Mouse (Mus musculus) neural tube, embryonic 12.5 days (tissue): ENCODE measurements around the gene Ppp6r2. TPM values are rescaled to one million over a fixed set of nuclear protein-coding genes. Genes with fewer than 3 reads are reported as not detected.
A peak's percentile ranks its signal among the peaks of the same experiment; 100 is the strongest.

Source experiments
- ATAC-seq: fragments of 200-750 bp; cut with Nextera tagmentation; 2 replicates; pipeline ENCODE4 v1.8.0; 2017; ENCODE audit warnings: low read depth, mild to moderate bottlenecking, moderate TSS enrichment, moderate library complexity; ENCODE audit not compliant: low FRiP score
- H3K27ac ChIP-seq: fragments of 300-500 bp; sonication (generic); 2 replicates; pipeline ENCODE4 v1.5.1; 2016
- H3K27me3 ChIP-seq: fragments of 300-500 bp; sonication (generic); replicated peaks from 2 replicates; pipeline ENCODE4 v1.6.1; 2016; ENCODE audit warnings: mild to moderate bottlenecking
- H3K36me3 ChIP-seq: fragments of 300-500 bp; sonication (generic); 2 replicates; pipeline ENCODE4 v1.6.1; 2016; ENCODE audit warnings: mild to moderate bottlenecking
- H3K4me1 ChIP-seq: fragments of 300-500 bp; sonication (generic); 2 replicates; pipeline ENCODE4 v1.6.1; 2016
- H3K4me2 ChIP-seq: fragments of 300-500 bp; sonication (generic); replicated peaks from 2 replicates; pipeline ENCODE4 v1.6.1; 2016; ENCODE audit warnings: mild to moderate bottlenecking
- H3K4me3 ChIP-seq: fragments of 300-500 bp; sonication (generic); 2 replicates; pipeline ENCODE4 v1.5.1; 2016
- H3K9ac ChIP-seq: fragments of 300-500 bp; sonication (generic); 2 replicates; pipeline ENCODE4 v1.6.1; 2016; ENCODE audit warnings: mild to moderate bottlenecking
- H3K9me3 ChIP-seq: fragments of 300-500 bp; sonication (generic); 2 replicates; pipeline ENCODE4 v1.6.1; 2016; ENCODE audit warnings: mild to moderate bottlenecking
- WGBS: fragments of 180-500 bp; shearing (Covaris S2); methylation state at CpG from one replicate; pipeline ENCODE4 v1.1.7; 2016; 5-methylcytosine and 5-hydroxymethylcytosine counted together
- polyA plus RNA-seq: library from polyadenylated mRNA; unstranded; fragments of >200 nt; fragmentation: Nextera tagmentation; extraction: Ambion mirVana; gene quantifications from 2 replicates; pipeline ENCODE4 v1.2.1, GENCODE M21; 2016

Gene Ppp6r2
- 56.9 and 69.7 TPM in 2 replicates for polyA plus RNA-seq

DNA sequence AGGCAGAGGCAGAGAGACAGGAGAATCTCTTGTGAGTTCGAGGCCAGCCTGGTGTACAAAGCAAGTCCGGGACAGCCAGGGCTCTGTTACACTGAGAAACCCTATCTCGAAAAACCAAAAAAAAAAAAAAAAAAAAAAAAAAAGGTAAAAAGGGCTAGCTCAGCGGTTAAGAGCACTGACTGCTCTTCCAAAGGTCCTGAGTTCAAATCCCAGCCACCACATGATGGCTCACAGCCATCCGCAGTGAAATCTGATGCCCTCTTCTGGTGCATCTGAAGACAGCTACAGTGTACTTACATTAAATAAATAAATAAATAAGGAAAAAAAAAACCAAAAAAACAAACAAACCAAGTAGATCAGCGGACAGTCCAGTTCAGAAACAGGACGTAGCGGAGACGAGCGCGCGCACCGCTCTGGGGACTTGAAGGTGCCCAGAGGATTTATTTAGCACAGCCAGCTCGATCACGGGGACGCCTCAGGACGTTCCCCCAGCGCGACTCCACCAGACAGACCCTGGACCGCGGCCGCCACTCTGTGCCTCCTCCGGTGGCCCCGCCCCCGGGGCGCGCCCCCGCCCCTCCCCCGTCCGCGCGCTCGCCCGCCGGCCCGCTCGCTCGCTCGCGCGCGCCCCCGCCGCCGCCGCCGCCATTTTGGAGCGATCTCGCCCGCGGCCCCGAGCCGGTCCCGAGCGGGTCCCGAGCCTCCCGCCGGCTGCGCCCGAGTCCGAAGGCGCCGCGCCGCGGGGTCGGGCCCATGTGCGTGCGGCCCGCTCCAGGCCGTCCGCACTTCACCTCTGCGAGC, at the start of gene Ppp6r2:
Gene Ppp6r2 (plus strand): TSS at position 639 of the 801 bp plus-strand sequence.
- H3K4me3 ChIP-seq = peak within 1 kb of the TSS; percentile 90
- H3K36me3 ChIP-seq = peaks cover 8% of the 10 kb centered on the region
- peak within 1 kb of the TSS; percentile 75 for H3K4me2 ChIP-seq
- H3K4me1 ChIP-seq = peaks cover 23% of the 10 kb centered on the region
- H3K9ac ChIP-seq = peak within 1 kb of the TSS; percentile 97
- peak; percentile 86 for ATAC-seq
- 3% methylated on average over 61 of the region's 73 CpGs for WGBS
- peak within 1 kb of the TSS; percentile 81 for H3K27ac ChIP-seq
- no peaks in the 10 kb centered on the region for H3K27me3 ChIP-seq
- H3K9me3 ChIP-seq = no peaks in the 10 kb centered on the region

DNA sequence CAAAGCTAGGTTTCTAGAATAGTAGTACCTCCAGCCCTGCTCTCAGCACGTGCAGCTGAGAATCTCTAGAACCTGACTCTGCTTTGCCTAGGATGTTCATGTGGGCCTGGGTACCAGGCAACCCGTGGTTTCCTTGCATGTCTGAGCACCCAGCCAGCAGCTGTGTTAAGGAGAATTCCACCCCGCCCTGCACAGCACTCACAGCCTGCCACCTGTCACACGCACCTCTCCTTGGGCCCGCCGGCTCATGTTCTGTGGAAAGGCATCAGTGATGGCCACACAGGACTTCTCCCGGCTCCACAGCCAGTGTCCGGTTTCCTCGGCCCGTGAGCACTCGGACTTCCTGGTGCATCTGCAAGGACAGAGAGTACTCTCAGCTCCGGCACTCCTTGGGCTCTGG, 45.9 kb upstream of the Ppp6r2 start:
- no peak overlapping the region for H3K27ac ChIP-seq
- no peak overlapping the region for H3K4me3 ChIP-seq
- no peak for ATAC-seq
- no peak overlapping the region for H3K9ac ChIP-seq
- no peaks in the 10 kb centered on the region for H3K27me3 ChIP-seq
- H3K4me1 ChIP-seq = peaks cover 18% of the 10 kb centered on the region
- 94% methylated on average over 12 of the region's 12 CpGs for WGBS
- no peaks in the 10 kb centered on the region for H3K9me3 ChIP-seq
- H3K36me3 ChIP-seq = peaks cover 91% of the 10 kb centered on the region
- no peak overlapping the region for H3K4me2 ChIP-seq

- Histone ChIP-seq H3K27ac (no peak overlapping the region), H3K4me1 (peaks cover 48% of the 10 kb centered on the region), H3K4me3 (no peak overlapping the region), H3K9ac (0 out of 2 replicates have a peak overlapping the region, but pooled peaks have one; percentile 21), H3K9me3 (no peaks in the 10 kb centered on the region), H3K36me3 (peaks cover 59% of the 10 kb centered on the region), H3K27me3 (no peaks in the 10 kb centered on the region), H3K4me2 (peak overlapping the region; percentile 37)
- no peak for ATAC-seq
- 65% methylated on average over 10 of the region's 10 CpGs for WGBS
Measured at GRCm38 (mm10) chr15:89168922-89169321, 42.4 kb upstream of the Ppp6r2 start.

- H3K36me3 ChIP-seq = peaks cover 54% of the 10 kb centered on the region
- 0 out of 2 replicates have a peak overlapping the region, but pooled peaks have one; percentile 21 for H3K9ac ChIP-seq
- H3K4me3 ChIP-seq = no peak overlapping the region
- ATAC-seq = peak; percentile 49
- 2% methylated on average over 10 of the region's 10 CpGs for WGBS
- no peak overlapping the region for H3K27ac ChIP-seq
- peak overlapping the region; percentile 37 for H3K4me2 ChIP-seq
- H3K4me1 ChIP-seq = peaks cover 53% of the 10 kb centered on the region
- no peaks in the 10 kb centered on the region for H3K9me3 ChIP-seq
- H3K27me3 ChIP-seq = no peaks in the 10 kb centered on the region
Measured at GRCm38 (mm10) chr15:89169431-89169830, 41.9 kb upstream of the Ppp6r2 start.

DNA sequence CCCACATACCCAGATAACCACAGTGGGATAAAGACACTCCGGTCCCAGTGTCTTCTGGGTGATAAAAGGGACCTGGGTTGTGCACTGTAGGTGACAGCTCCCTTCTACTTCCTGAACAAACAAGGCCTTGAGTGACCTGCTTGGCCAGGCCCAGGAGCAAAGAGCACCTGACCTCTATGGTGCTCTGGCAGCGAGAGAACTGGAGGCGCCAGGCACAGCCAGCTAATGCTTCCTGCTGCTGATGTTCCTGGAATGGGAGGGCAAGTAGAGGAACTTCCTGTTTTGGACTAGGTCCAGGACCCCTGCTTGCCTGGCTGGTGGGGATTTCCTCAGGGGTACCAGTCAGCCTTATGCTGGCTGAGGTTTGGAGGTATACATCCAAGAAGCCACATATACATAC, 41.3 kb upstream of the Ppp6r2 start:
- Histone ChIP-seq H3K36me3 (peaks cover 47% of the 10 kb centered on the region), H3K27ac (no peak overlapping the region), H3K9ac (no peak overlapping the region), H3K4me1 (peaks cover 60% of the 10 kb centered on the region), H3K4me2 (peak overlapping the region; percentile 37), H3K4me3 (no peak overlapping the region), H3K9me3 (no peaks in the 10 kb centered on the region), H3K27me3 (0 out of 2 replicates have a peak, but pooled peaks cover 6% of the 10 kb centered on the region)
- WGBS = 76% methylated on average over 3 of the region's 3 CpGs
- ATAC-seq = no peak

GRCm38 (mm10) chr15:89171526-89172051, 39.8 kb upstream of the Ppp6r2 start:
- no peaks in the 10 kb centered on the region for H3K9me3 ChIP-seq
- no peak overlapping the region; the same call in 1 of the 2 replicates for H3K4me2 ChIP-seq
- no peak overlapping the region for H3K27ac ChIP-seq
- H3K4me1 ChIP-seq = peaks cover 69% of the 10 kb centered on the region
- H3K9ac ChIP-seq = no peak overlapping the region
- peaks cover 32% of the 10 kb centered on the region for H3K36me3 ChIP-seq
- WGBS = 89% methylated on average over 5 of the region's 5 CpGs
- ATAC-seq = no peak
- no peak overlapping the region for H3K4me3 ChIP-seq
- 0 out of 2 replicates have a peak, but pooled peaks cover 6% of the 10 kb centered on the region for H3K27me3 ChIP-seq

GRCm38 (mm10) chr15:89172276-89172935, 38.9 kb upstream of the Ppp6r2 start:
- H3K9me3 ChIP-seq = no peaks in the 10 kb centered on the region
- H3K4me3 ChIP-seq = peak overlapping the region; percentile 49
- peak overlapping the region; percentile 82 for H3K9ac ChIP-seq
- peak overlapping the region; percentile 99 for H3K4me2 ChIP-seq
- peak overlapping the region; percentile 43; the same call in 1 of the 2 replicates for H3K27ac ChIP-seq
- peaks cover 24% of the 10 kb centered on the region for H3K36me3 ChIP-seq
- 0 out of 2 replicates have a peak, but pooled peaks cover 6% of the 10 kb centered on the region for H3K27me3 ChIP-seq
- ATAC-seq = no peak
- peaks cover 77% of the 10 kb centered on the region for H3K4me1 ChIP-seq
- WGBS = 34% methylated on average over 17 of the region's 17 CpGs

DNA sequence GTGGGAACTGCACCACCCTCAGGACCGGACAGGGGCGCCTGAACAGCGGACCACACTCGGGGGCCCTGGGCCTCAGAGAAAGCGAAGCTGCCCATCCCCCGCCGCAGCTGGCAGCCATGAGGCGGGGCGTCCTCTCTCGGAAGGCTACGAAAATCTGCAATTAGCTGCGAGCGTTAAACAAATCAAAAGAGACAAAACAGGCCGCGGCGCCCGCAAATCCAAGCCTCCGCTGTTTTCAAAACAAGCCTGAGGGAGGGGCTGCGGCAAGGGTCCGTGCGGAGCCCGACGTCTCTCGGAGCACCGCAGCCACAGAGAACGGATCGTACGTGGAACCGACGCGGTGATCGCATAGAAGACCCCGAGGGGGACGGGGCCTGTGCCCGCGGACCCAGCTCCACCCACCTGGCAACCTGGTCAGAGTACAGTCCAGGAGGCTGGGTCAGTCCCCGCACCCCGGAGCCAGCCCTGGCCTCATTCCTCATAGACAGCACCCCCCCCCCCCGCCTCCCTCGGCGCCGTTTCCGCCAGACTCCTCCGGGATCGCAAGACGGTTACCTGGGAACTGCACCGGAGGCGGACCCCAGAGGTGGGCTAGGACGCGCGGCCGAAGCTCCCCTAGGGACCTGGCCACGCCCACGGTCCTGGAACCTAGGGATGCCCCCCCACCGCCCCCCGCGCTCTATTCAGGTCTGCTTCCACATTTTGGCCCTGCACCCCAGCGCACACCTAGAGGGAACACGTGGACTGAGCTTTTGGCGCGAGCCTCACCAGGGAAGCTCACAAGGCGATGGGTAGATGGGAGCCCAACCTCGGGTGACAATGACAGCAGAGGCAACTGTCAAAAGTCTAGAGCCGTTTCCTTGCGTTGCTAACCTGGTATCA, 38.1 kb upstream of the Ppp6r2 start:
- Histone ChIP-seq H3K27me3 (0 out of 2 replicates have a peak, but pooled peaks cover 6% of the 10 kb centered on the region), H3K4me2 (peak overlapping the region; percentile 99), H3K27ac (peak overlapping the region; percentile 43; the same call in 1 of the 2 replicates), H3K4me3 (peak overlapping the region; percentile 49), H3K36me3 (peaks cover 16% of the 10 kb centered on the region), H3K9me3 (no peaks in the 10 kb centered on the region), H3K4me1 (peaks cover 85% of the 10 kb centered on the region), H3K9ac (peak overlapping the region; percentile 82)
- ATAC-seq = peak; percentile 51
- under 1% methylated on average over 65 of the region's 65 CpGs for WGBS

GRCm38 (mm10) chr15:89173906-89174214, 37.5 kb upstream of the Ppp6r2 start:
- Histone ChIP-seq H3K9me3 (no peaks in the 10 kb centered on the region), H3K4me1 (peaks cover 90% of the 10 kb centered on the region), H3K27me3 (0 out of 2 replicates have a peak, but pooled peaks cover 6% of the 10 kb centered on the region), H3K4me2 (peak overlapping the region; percentile 99), H3K27ac (no peak overlapping the region), H3K4me3 (peak overlapping the region; percentile 49), H3K9ac (peak overlapping the region; percentile 82; the same call in 1 of the 2 replicates), H3K36me3 (peaks cover 13% of the 10 kb centered on the region; the same call in 1 of the 2 replicates)
- 0% methylated on average over 15 of the region's 15 CpGs for WGBS
- peak; percentile 33; the same call in 1 of the 2 replicates for ATAC-seq

GRCm38 (mm10) chr15:89174889-89175339, 36.4 kb upstream of the Ppp6r2 start:
- no peak for ATAC-seq
- Histone ChIP-seq H3K4me3 (no peak overlapping the region), H3K36me3 (peaks cover 7% of the 10 kb centered on the region; the same call in 1 of the 2 replicates), H3K4me1 (peaks cover 88% of the 10 kb centered on the region), H3K4me2 (peak overlapping the region; percentile 99), H3K9me3 (no peaks in the 10 kb centered on the region), H3K9ac (no peak overlapping the region), H3K27me3 (0 out of 2 replicates have a peak, but pooled peaks cover 6% of the 10 kb centered on the region), H3K27ac (no peak overlapping the region)
- whole genome bisulfite sequencing = 64% methylated on average over 11 of the region's 11 CpGs
